Mouse (Mus musculus) liver, embryonic 14.5 days (tissue): ENCODE data around the gene Hmgcs1.

ENCODE experiments used
- CTCF ChIP-seq: IDR thresholded peaks from 2 replicates; pipeline ENCODE4 v1.5.1; 2016; ENCODE audit warnings: antibody characterized with exemption, low read depth, control low read depth
- EP300 ChIP-seq: IDR thresholded peaks from 2 replicates; pipeline ENCODE4 v1.6.1; 2016; ENCODE audit warnings: antibody characterized with exemption, low read depth

- TF ChIP-seq CTCF: no peak
- TF ChIP-seq EP300: no peak
These were observed 20.1 kb downstream of the Hmgcs1 start for GRCm38 (mm10) chr13:119710268-119710610.
